Mouse (Mus musculus): ENCODE data around the gene Olfr698. TPM values are rescaled to one million over a fixed set of nuclear protein-coding genes. Genes with fewer than 3 reads are reported as not detected.
"Not testable (repeated sequence)": the region's sequence is repeated elsewhere in the genome, so short reads cannot be mapped to it uniquely, and the experiment has no call there.

Olfr698 gene
- polyA plus RNA-seq (2014; fragmentation: Nextera tagmentation; extraction: Ambion mirVana): not detected in 2 replicates

GRCm38 (mm10) chr7:106755297-106755696 is at the start of gene Olfr698:
Olfr698 (minus strand) TSS chr7:106755397.
- no peaks in the 10 kb centered on the region for H3K27me3 ChIP-seq (ENCODE audit: control insufficient read depth, insufficient read depth, low read length)
- H3K27ac ChIP-seq (ENCODE audit: low read depth, low read length): no peak within 1 kb of the TSS
- no peaks in the 10 kb centered on the region for H3K36me3 ChIP-seq (ENCODE audit: control insufficient read depth, insufficient read depth, low read length)
- no peak for ATAC-seq (ENCODE audit: low FRiP score, low TSS enrichment)
- H3K4me2 ChIP-seq (replicated peaks; ENCODE audit: low read depth, low read length): no peak within 1 kb of the TSS
- no peak within 1 kb of the TSS for H3K9ac ChIP-seq (ENCODE audit: low read depth, low read length)
- H3K9me3 ChIP-seq (ENCODE audit: control insufficient read depth, low read length): no peaks in the 10 kb centered on the region
- no peak within 1 kb of the TSS for H3K4me3 ChIP-seq (ENCODE audit: low read length)
- no peaks in the 10 kb centered on the region for H3K4me1 ChIP-seq (ENCODE audit: control insufficient read depth, insufficient read depth, low read length)

DNA sequence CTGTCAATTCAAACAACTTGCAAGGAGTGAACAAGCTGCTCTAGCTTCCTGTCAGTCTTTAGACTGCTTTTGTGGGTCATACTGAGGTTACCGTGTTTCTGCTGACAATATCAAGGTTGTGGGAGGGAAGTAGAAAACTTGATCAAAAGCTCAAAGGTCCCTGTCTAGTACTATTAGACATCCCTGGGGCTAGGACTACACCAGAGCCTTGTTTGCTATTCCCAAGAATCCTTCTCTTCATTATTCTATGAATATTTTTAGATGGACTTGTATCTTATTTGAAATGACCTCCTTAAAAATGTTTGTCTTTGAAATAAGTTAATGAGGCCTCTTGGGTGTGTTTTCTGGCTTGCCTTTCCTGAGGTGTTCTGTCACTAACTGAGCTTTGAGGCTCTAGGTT is 37.9 kb upstream of the Olfr698 start, which contains the start of gene Olfr699:
Olfr699 (minus strand) TSS at position 101 of the 400 bp plus-strand sequence.
- Histone ChIP-seq H3K27ac (ENCODE audit: low read depth, low read length) (no peak within 1 kb of the TSS), H3K4me2 (replicated peaks; ENCODE audit: low read depth, low read length) (no peak within 1 kb of the TSS), H3K4me3 (ENCODE audit: low read length) (no peak within 1 kb of the TSS), H3K9ac (ENCODE audit: low read depth, low read length) (no peak within 1 kb of the TSS), H3K27me3 (ENCODE audit: control insufficient read depth, insufficient read depth, low read length) (no peaks in the 10 kb centered on the region), H3K4me1 (ENCODE audit: control insufficient read depth, insufficient read depth, low read length) (no peaks in the 10 kb centered on the region), H3K36me3 (ENCODE audit: control insufficient read depth, insufficient read depth, low read length) (no peaks in the 10 kb centered on the region), H3K9me3 (ENCODE audit: control insufficient read depth, low read length) (no peaks in the 10 kb centered on the region)
- WGBS: 72% methylated on average over 1 of the region's 1 CpGs
- no peak for ATAC-seq (ENCODE audit: low FRiP score, low TSS enrichment)

DNA sequence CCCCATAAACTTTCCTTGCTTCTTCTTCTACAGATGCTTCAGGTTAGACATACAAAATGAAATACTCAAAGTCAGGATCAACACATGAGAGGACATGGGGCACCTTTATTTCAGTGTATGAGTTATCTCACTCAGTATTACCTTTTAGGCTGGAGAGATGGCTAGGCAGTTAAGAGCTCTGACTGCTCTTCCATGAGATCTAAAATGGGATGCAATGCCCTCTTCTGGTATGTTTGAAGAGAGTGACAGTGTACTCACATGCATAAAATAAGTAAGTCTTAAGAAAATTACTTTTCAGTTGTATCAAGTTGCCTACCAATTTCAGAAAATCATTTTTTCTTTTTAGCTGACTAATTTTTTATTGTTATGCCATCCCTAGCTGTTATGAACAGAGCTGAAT is 33.1 kb upstream of the Olfr698 start:
- Histone ChIP-seq H3K4me2 (replicated peaks; ENCODE audit: low read depth, low read length) (no peak overlapping the region), H3K27me3 (ENCODE audit: control insufficient read depth, insufficient read depth, low read length) (no peaks in the 10 kb centered on the region), H3K4me3 (ENCODE audit: low read length) (no peak overlapping the region), H3K27ac (ENCODE audit: low read depth, low read length) (no peak overlapping the region), H3K4me1 (ENCODE audit: control insufficient read depth, insufficient read depth, low read length) (no peaks in the 10 kb centered on the region), H3K9me3 (ENCODE audit: control insufficient read depth, low read length) (no peaks in the 10 kb centered on the region), H3K36me3 (ENCODE audit: control insufficient read depth, insufficient read depth, low read length) (no peaks in the 10 kb centered on the region), H3K9ac (ENCODE audit: low read depth, low read length) (no peak overlapping the region)
- ATAC-seq (ENCODE audit: low FRiP score, low TSS enrichment): no peak

DNA sequence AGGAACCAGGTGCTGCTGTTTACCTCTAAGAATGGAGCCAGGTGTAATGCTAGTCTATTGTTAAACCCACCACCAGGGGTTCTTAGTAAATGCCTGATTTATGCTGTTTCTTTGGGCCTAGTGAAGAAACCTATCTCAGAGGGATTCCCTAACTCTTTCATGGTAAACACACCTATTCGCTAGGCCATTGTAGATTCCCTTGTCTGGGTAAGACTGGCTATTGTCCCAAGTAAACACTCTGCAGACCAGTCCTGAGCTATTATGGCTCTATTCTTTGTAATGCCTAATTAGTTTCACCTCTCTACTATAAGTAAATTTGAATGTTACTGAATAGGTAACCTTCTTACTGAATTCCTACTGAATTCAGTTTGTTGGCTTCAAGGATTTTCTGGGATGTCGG is 5.8 kb upstream of the Olfr698 start:
- not testable (repeated sequence) for ATAC-seq (ENCODE audit: low FRiP score, low TSS enrichment)
- WGBS: 90% methylated on average over 2 of the region's 2 CpGs

GRCm38 (mm10) chr7:106758800-106759199 is 3.6 kb upstream of the Olfr698 start:
- WGBS: 90% methylated on average over 2 of the region's 2 CpGs
- Histone ChIP-seq H3K27ac (ENCODE audit: low read depth, low read length) (no peak overlapping the region), H3K36me3 (ENCODE audit: control insufficient read depth, insufficient read depth, low read length) (no peaks in the 10 kb centered on the region)

More for the DNA sequence above, 5.8 kb upstream of the Olfr698 start:
- not testable (repeated sequence) for H3K36me3 ChIP-seq (ENCODE audit: control insufficient read depth, insufficient read depth, low read length); H3K27me3 ChIP-seq (ENCODE audit: control insufficient read depth, insufficient read depth, low read length); H3K4me1 ChIP-seq (ENCODE audit: control insufficient read depth, insufficient read depth, low read length); H3K4me3 ChIP-seq (ENCODE audit: low read length); H3K9ac ChIP-seq (ENCODE audit: low read depth, low read length); H3K9me3 ChIP-seq (ENCODE audit: control insufficient read depth, low read length); H3K4me2 ChIP-seq (replicated peaks; ENCODE audit: low read depth, low read length); H3K27ac ChIP-seq (ENCODE audit: low read depth, low read length)

GRCm38 (mm10) chr7:106745811-106746210 is 9.4 kb downstream of the Olfr698 start:
- 91% methylated on average over 5 of the region's 5 CpGs for WGBS
- H3K9ac ChIP-seq (ENCODE audit: low read depth, low read length): no peak overlapping the region
- H3K4me2 ChIP-seq (replicated peaks; ENCODE audit: low read depth, low read length): no peak overlapping the region
- no peaks in the 10 kb centered on the region for H3K36me3 ChIP-seq (ENCODE audit: control insufficient read depth, insufficient read depth, low read length)
- no peak overlapping the region for H3K27ac ChIP-seq (ENCODE audit: low read depth, low read length)
- H3K27me3 ChIP-seq (ENCODE audit: control insufficient read depth, insufficient read depth, low read length): no peaks in the 10 kb centered on the region
- ATAC-seq (ENCODE audit: low FRiP score, low TSS enrichment): no peak
- H3K4me3 ChIP-seq (ENCODE audit: low read length): no peak overlapping the region
- no peaks in the 10 kb centered on the region for H3K4me1 ChIP-seq (ENCODE audit: control insufficient read depth, insufficient read depth, low read length)
- no peaks in the 10 kb centered on the region for H3K9me3 ChIP-seq (ENCODE audit: control insufficient read depth, low read length)

More at GRCm38 (mm10) chr7:106758800-106759199, 3.6 kb upstream of the Olfr698 start:
- no peak for ATAC-seq (ENCODE audit: low FRiP score, low TSS enrichment)
- H3K4me3 ChIP-seq (ENCODE audit: low read length): no peak overlapping the region
- H3K27me3 ChIP-seq (ENCODE audit: control insufficient read depth, insufficient read depth, low read length): no peaks in the 10 kb centered on the region
- H3K4me1 ChIP-seq (ENCODE audit: control insufficient read depth, insufficient read depth, low read length): no peaks in the 10 kb centered on the region
- no peak overlapping the region for H3K9ac ChIP-seq (ENCODE audit: low read depth, low read length)
- H3K4me2 ChIP-seq (replicated peaks; ENCODE audit: low read depth, low read length): no peak overlapping the region
- no peaks in the 10 kb centered on the region for H3K9me3 ChIP-seq (ENCODE audit: control insufficient read depth, low read length)

- no peak within 1 kb of the TSS for H3K4me3 ChIP-seq (ENCODE audit: low read length)
- H3K27me3 ChIP-seq (ENCODE audit: control insufficient read depth, insufficient read depth, low read length): no peaks in the 10 kb centered on the region
- H3K9ac ChIP-seq (ENCODE audit: low read depth, low read length): no peak within 1 kb of the TSS
- no peak for ATAC-seq (ENCODE audit: low FRiP score, low TSS enrichment)
- no peak within 1 kb of the TSS for H3K4me2 ChIP-seq (replicated peaks; ENCODE audit: low read depth, low read length)
- H3K27ac ChIP-seq (ENCODE audit: low read depth, low read length): no peak within 1 kb of the TSS
- H3K36me3 ChIP-seq (ENCODE audit: control insufficient read depth, insufficient read depth, low read length): no peaks in the 10 kb centered on the region
- no peaks in the 10 kb centered on the region for H3K9me3 ChIP-seq (ENCODE audit: control insufficient read depth, low read length)
- H3K4me1 ChIP-seq (ENCODE audit: control insufficient read depth, insufficient read depth, low read length): no peaks in the 10 kb centered on the region
- WGBS: 96% methylated on average over 1 of the region's 1 CpGs
Measured at GRCm38 (mm10) chr7:106742343-106742742, 12.9 kb downstream of the Olfr698 start, which contains the start of gene Olfr697. Olfr697 (minus strand) TSS chr7:106742443.

- no peaks in the 10 kb centered on the region for H3K27me3 ChIP-seq (ENCODE audit: control insufficient read depth, insufficient read depth, low read length)
- no peak overlapping the region for H3K9ac ChIP-seq (ENCODE audit: low read depth, low read length)
- ATAC-seq (ENCODE audit: low FRiP score, low TSS enrichment): no peak
- H3K9me3 ChIP-seq (ENCODE audit: control insufficient read depth, low read length): no peaks in the 10 kb centered on the region
- H3K27ac ChIP-seq (ENCODE audit: low read depth, low read length): no peak overlapping the region
- H3K4me1 ChIP-seq (ENCODE audit: control insufficient read depth, insufficient read depth, low read length): no peaks in the 10 kb centered on the region
- no peaks in the 10 kb centered on the region for H3K36me3 ChIP-seq (ENCODE audit: control insufficient read depth, insufficient read depth, low read length)
- H3K4me3 ChIP-seq (ENCODE audit: low read length): no peak overlapping the region
- no peak overlapping the region for H3K4me2 ChIP-seq (replicated peaks; ENCODE audit: low read depth, low read length)
Measured at GRCm38 (mm10) chr7:106737028-106737427, 18.2 kb downstream of the Olfr698 start.

DNA sequence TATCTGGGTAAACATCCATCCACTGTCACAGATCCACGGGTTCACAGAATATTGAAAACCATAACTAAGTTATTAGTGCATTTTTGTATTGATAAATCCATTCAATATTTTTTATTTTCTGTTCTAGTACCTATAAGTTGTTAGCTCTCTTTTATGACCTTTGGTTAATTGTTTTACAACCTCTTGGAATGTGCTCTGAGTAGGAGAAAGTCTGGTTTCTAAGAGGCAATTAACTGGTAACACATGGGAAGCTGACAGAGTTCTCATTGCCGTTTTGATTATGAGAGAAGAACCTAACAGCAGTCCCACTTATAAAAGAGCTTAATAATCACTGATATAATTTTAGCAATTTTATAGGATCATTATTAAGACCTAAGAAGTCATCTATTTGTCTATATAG is 21.5 kb downstream of the Olfr698 start:
- Histone ChIP-seq H3K27me3 (ENCODE audit: control insufficient read depth, insufficient read depth, low read length) (no peaks in the 10 kb centered on the region), H3K9me3 (ENCODE audit: control insufficient read depth, low read length) (no peaks in the 10 kb centered on the region), H3K36me3 (ENCODE audit: control insufficient read depth, insufficient read depth, low read length) (no peaks in the 10 kb centered on the region), H3K4me2 (replicated peaks; ENCODE audit: low read depth, low read length) (no peak overlapping the region), H3K4me1 (ENCODE audit: control insufficient read depth, insufficient read depth, low read length) (no peaks in the 10 kb centered on the region), H3K9ac (ENCODE audit: low read depth, low read length) (no peak overlapping the region), H3K4me3 (ENCODE audit: low read length) (no peak overlapping the region), H3K27ac (ENCODE audit: low read depth, low read length) (no peak overlapping the region)
- 39% methylated on average over 2 of the region's 2 CpGs for WGBS
- no peak for ATAC-seq (ENCODE audit: low FRiP score, low TSS enrichment)

All from kidney, embryonic 14.5 days (tissue).